Mouse (Mus musculus) forebrain, embryonic 16.5 days (tissue): ENCODE results near the gene Kctd17. TPM values are rescaled to one million over a fixed set of nuclear protein-coding genes. Genes with fewer than 3 reads are reported as not detected.

Source experiments
- ATAC-seq: fragments of 200-750 bp; cut with Nextera tagmentation; 2 replicates; pipeline ENCODE4 v1.8.0; 2017; ENCODE audit warnings: mild to moderate bottlenecking, moderate library complexity
- H3K27ac ChIP-seq: fragments of 300-500 bp; sonication (generic); 2 replicates; pipeline ENCODE4 v1.5.1; 2014; ENCODE audit warnings: low read length, control low read depth
- H3K27me3 ChIP-seq: fragments of 300-500 bp; sonication (generic); replicated peaks from 2 replicates; pipeline ENCODE4 v1.6.1; 2014; ENCODE audit warnings: low read length; ENCODE audit not compliant: control insufficient read depth, insufficient read depth
- H3K36me3 ChIP-seq: fragments of 300-500 bp; sonication (generic); 2 replicates; pipeline ENCODE4 v1.6.1; 2014; ENCODE audit not compliant: control insufficient read depth, insufficient read depth
- H3K4me1 ChIP-seq: fragments of 300-500 bp; sonication (generic); replicated peaks from 2 replicates; pipeline ENCODE4 v1.6.1; 2014; ENCODE audit warnings: low read length; ENCODE audit not compliant: control insufficient read depth, insufficient read depth
- H3K4me2 ChIP-seq: fragments of 300-500 bp; sonication (generic); 2 replicates; pipeline ENCODE4 v1.6.1; 2014; ENCODE audit warnings: mild to moderate bottlenecking, low read length, control low read depth
- H3K4me3 ChIP-seq: fragments of 300-500 bp; sonication (generic); replicated peaks from 2 replicates; pipeline ENCODE4 v1.5.1; 2014; ENCODE audit warnings: mild to moderate bottlenecking, low read length, control low read depth
- H3K9ac ChIP-seq: fragments of 300-500 bp; sonication (generic); replicated peaks from 2 replicates; pipeline ENCODE4 v1.6.1; 2014; ENCODE audit warnings: low read depth, low read length, control low read depth
- H3K9me3 ChIP-seq: fragments of 300-500 bp; sonication (generic); 2 replicates; pipeline ENCODE4 v1.6.1; 2016; ENCODE audit warnings: low read length; ENCODE audit not compliant: control insufficient read depth
- WGBS: fragments of 180-500 bp; shearing (Covaris S2); extraction: QIAGEN DNeasy Blood & Tissue Kit; methylation state at CpG from one replicate; pipeline ENCODE4 v1.1.7; 2014; 5-methylcytosine and 5-hydroxymethylcytosine counted together
- polyA plus RNA-seq: library from polyadenylated mRNA; unstranded; fragments of >200 nt; fragmentation: Nextera tagmentation; extraction: Ambion mirVana; gene quantifications from 2 replicates; pipeline ENCODE4 v1.2.1, GENCODE M21; 2015

The Kctd17 gene
- polyA plus RNA-seq, 1 experiment from 2014 or later = 141 TPM

- H3K27ac ChIP-seq = no peak overlapping the region
- H3K4me1 ChIP-seq = peaks cover 9% of the 10 kb centered on the region
- H3K27me3 ChIP-seq = no peaks in the 10 kb centered on the region
- 83% methylated on average over 6 of the region's 6 CpGs for WGBS
- no peaks in the 10 kb centered on the region for H3K9me3 ChIP-seq
- no peak overlapping the region for H3K4me2 ChIP-seq
- no peak for ATAC-seq
- H3K4me3 ChIP-seq = no peak overlapping the region
- H3K36me3 ChIP-seq = no peaks in the 10 kb centered on the region
- no peak overlapping the region for H3K9ac ChIP-seq
These were observed 22.0 kb downstream of the Kctd17 start for GRCm38 (mm10) chr15:78450419-78450768.

GRCm38 (mm10) chr15:78451201-78451600, 22.8 kb downstream of the Kctd17 start:
- Histone ChIP-seq H3K4me3 (no peak overlapping the region), H3K9ac (no peak overlapping the region), H3K9me3 (no peaks in the 10 kb centered on the region), H3K4me1 (peaks cover 9% of the 10 kb centered on the region), H3K36me3 (no peaks in the 10 kb centered on the region), H3K27me3 (no peaks in the 10 kb centered on the region), H3K4me2 (no peak overlapping the region), H3K27ac (no peak overlapping the region)
- WGBS = 53% methylated on average over 2 of the region's 2 CpGs
- no peak for ATAC-seq

- no peak overlapping the region for H3K27ac ChIP-seq
- peaks cover 6% of the 10 kb centered on the region for H3K4me1 ChIP-seq
- 90% methylated on average over 3 of the region's 3 CpGs for WGBS
- H3K36me3 ChIP-seq = no peaks in the 10 kb centered on the region
- no peak overlapping the region for H3K4me2 ChIP-seq
- no peak overlapping the region for H3K4me3 ChIP-seq
- no peaks in the 10 kb centered on the region for H3K9me3 ChIP-seq
- ATAC-seq = no peak
- no peak overlapping the region for H3K9ac ChIP-seq
- H3K27me3 ChIP-seq = no peaks in the 10 kb centered on the region
These were observed 24.6 kb downstream of the Kctd17 start for GRCm38 (mm10) chr15:78452929-78453328.

GRCm38 (mm10) chr15:78455168-78455567, 26.8 kb downstream of the Kctd17 start:
- H3K4me1 ChIP-seq = no peaks in the 10 kb centered on the region
- no peak for ATAC-seq
- no peak overlapping the region for H3K4me3 ChIP-seq
- no peak overlapping the region for H3K4me2 ChIP-seq
- H3K36me3 ChIP-seq = no peaks in the 10 kb centered on the region
- no peaks in the 10 kb centered on the region for H3K27me3 ChIP-seq
- 67% methylated on average over 4 of the region's 4 CpGs for WGBS
- H3K9me3 ChIP-seq = no peaks in the 10 kb centered on the region
- no peak overlapping the region for H3K9ac ChIP-seq
- H3K27ac ChIP-seq = no peak overlapping the region

- Histone ChIP-seq H3K36me3 (no peaks in the 10 kb centered on the region), H3K27me3 (no peaks in the 10 kb centered on the region), H3K27ac (no peak overlapping the region), H3K4me2 (no peak overlapping the region), H3K4me1 (no peaks in the 10 kb centered on the region), H3K9me3 (no peaks in the 10 kb centered on the region), H3K9ac (no peak overlapping the region), H3K4me3 (no peak overlapping the region)
- 35% methylated on average over 7 of the region's 7 CpGs for WGBS
- no peak for ATAC-seq
These were observed 27.7 kb downstream of the Kctd17 start for GRCm38 (mm10) chr15:78456051-78456450.

GRCm38 (mm10) chr15:78457193-78457592, 28.8 kb downstream of the Kctd17 start:
- Histone ChIP-seq H3K27ac (no peak overlapping the region), H3K9ac (no peak overlapping the region), H3K4me3 (no peak overlapping the region), H3K36me3 (no peaks in the 10 kb centered on the region), H3K4me2 (no peak overlapping the region), H3K9me3 (no peaks in the 10 kb centered on the region), H3K4me1 (no peaks in the 10 kb centered on the region), H3K27me3 (no peaks in the 10 kb centered on the region)
- 85% methylated on average over 10 of the region's 10 CpGs for WGBS
- ATAC-seq = no peak

GRCm38 (mm10) chr15:78462981-78463380, 34.6 kb downstream of the Kctd17 start:
- no peak overlapping the region for H3K4me2 ChIP-seq
- H3K27ac ChIP-seq = no peak overlapping the region
- ATAC-seq = no peak
- H3K4me3 ChIP-seq = no peak overlapping the region
- H3K9ac ChIP-seq = no peak overlapping the region
- no peaks in the 10 kb centered on the region for H3K27me3 ChIP-seq
- H3K4me1 ChIP-seq = no peaks in the 10 kb centered on the region
- WGBS = 94% methylated on average over 2 of the region's 2 CpGs
- no peaks in the 10 kb centered on the region for H3K36me3 ChIP-seq
- H3K9me3 ChIP-seq = no peaks in the 10 kb centered on the region

GRCm38 (mm10) chr15:78466809-78467208, 38.4 kb downstream of the Kctd17 start:
- H3K36me3 ChIP-seq = no peaks in the 10 kb centered on the region
- no peak for ATAC-seq
- no peaks in the 10 kb centered on the region for H3K4me1 ChIP-seq
- 32% methylated on average over 6 of the region's 6 CpGs for WGBS
- H3K9ac ChIP-seq = no peak overlapping the region
- no peak overlapping the region for H3K4me2 ChIP-seq
- H3K27ac ChIP-seq = no peak overlapping the region
- H3K4me3 ChIP-seq = no peak overlapping the region
- no peaks in the 10 kb centered on the region for H3K27me3 ChIP-seq
- no peaks in the 10 kb centered on the region for H3K9me3 ChIP-seq

GRCm38 (mm10) chr15:78467570-78467969, 39.2 kb downstream of the Kctd17 start:
- Histone ChIP-seq H3K36me3 (no peaks in the 10 kb centered on the region), H3K4me3 (no peak overlapping the region), H3K9ac (no peak overlapping the region), H3K27me3 (no peaks in the 10 kb centered on the region), H3K4me1 (no peaks in the 10 kb centered on the region), H3K4me2 (no peak overlapping the region), H3K9me3 (no peaks in the 10 kb centered on the region), H3K27ac (no peak overlapping the region)
- no peak for ATAC-seq
- 96% methylated on average over 7 of the region's 7 CpGs for WGBS

- H3K27ac ChIP-seq = no peak within 1 kb of the TSS
- no peak within 1 kb of the TSS for H3K4me2 ChIP-seq
- 81% methylated on average over 7 of the region's 7 CpGs for WGBS
- no peak within 1 kb of the TSS for H3K9ac ChIP-seq
- H3K36me3 ChIP-seq = no peaks in the 10 kb centered on the region
- H3K4me3 ChIP-seq = no peak within 1 kb of the TSS
- no peaks in the 10 kb centered on the region for H3K4me1 ChIP-seq
- H3K27me3 ChIP-seq = no peaks in the 10 kb centered on the region
- ATAC-seq = no peak
- no peaks in the 10 kb centered on the region for H3K9me3 ChIP-seq
These were observed 40.1 kb downstream of the Kctd17 start, which contains the start of gene Tmprss6 for GRCm38 (mm10) chr15:78468379-78468937. TSS of gene Tmprss6 (minus strand) at chr15:78468634.
